Mouse (Mus musculus) bone marrow, adult 2 months (tissue): Measurements from ENCODE around the gene Rprd1b. TPM values are rescaled to one million over a fixed set of nuclear protein-coding genes. Genes with fewer than 3 reads are reported as not detected.

Experiments
- H3K27ac ChIP-seq: fragments of 200-500 bp; 2 replicates; pipeline ENCODE4 v1.5.1; 2012; ENCODE audit warnings: low read depth, mild to moderate bottlenecking, control low read depth, inconsistent platforms, low read length; ENCODE audit not compliant: control insufficient read depth, poor library complexity, insufficient read depth
- H3K4me1 ChIP-seq: fragments of 200-500 bp; 2 replicates; pipeline ENCODE4 v1.6.1; 2011; ENCODE audit warnings: low read length; ENCODE audit not compliant: control insufficient read depth, insufficient read depth
- H3K4me3 ChIP-seq: fragments of 200-500 bp; replicated peaks from 2 replicates; pipeline ENCODE3; 2011; ENCODE audit warnings: mild to moderate bottlenecking, low read depth, low read length, control low read depth; ENCODE audit not compliant: control insufficient read depth
- CTCF ChIP-seq: fragments of 200-500 bp; IDR thresholded peaks from 2 replicates; pipeline ENCODE4 v1.5.1; 2011; ENCODE audit warnings: low read length, control low read depth; ENCODE audit not compliant: control insufficient read depth, insufficient read depth
- POLR2A ChIP-seq: fragments of 200-500 bp; IDR thresholded peaks from 2 replicates; pipeline ENCODE4 v1.6.1; 2011; ENCODE audit warnings: low read depth, mild to moderate bottlenecking, control low read depth, low read length, borderline replicate concordance; ENCODE audit not compliant: control insufficient read depth
- WGBS: fragments of 180-500 bp; shearing (Covaris S2); methylation state at CpG from one replicate; pipeline ENCODE4 v1.1.7; 2018; 5-methylcytosine and 5-hydroxymethylcytosine counted together
- polyA plus RNA-seq: library from polyadenylated mRNA; stranded (reverse); fragments of >200 nt; gene quantifications from 2 replicates; pipeline ENCODE4 v1.2.4, GENCODE M21; 2011; ENCODE audit warnings: low replicate concordance; ENCODE audit not compliant: missing spikeins, insufficient read depth, insufficient read length

Gene Rprd1b
- polyA plus RNA-seq, 1 experiment: 8.6 TPM

DNA sequence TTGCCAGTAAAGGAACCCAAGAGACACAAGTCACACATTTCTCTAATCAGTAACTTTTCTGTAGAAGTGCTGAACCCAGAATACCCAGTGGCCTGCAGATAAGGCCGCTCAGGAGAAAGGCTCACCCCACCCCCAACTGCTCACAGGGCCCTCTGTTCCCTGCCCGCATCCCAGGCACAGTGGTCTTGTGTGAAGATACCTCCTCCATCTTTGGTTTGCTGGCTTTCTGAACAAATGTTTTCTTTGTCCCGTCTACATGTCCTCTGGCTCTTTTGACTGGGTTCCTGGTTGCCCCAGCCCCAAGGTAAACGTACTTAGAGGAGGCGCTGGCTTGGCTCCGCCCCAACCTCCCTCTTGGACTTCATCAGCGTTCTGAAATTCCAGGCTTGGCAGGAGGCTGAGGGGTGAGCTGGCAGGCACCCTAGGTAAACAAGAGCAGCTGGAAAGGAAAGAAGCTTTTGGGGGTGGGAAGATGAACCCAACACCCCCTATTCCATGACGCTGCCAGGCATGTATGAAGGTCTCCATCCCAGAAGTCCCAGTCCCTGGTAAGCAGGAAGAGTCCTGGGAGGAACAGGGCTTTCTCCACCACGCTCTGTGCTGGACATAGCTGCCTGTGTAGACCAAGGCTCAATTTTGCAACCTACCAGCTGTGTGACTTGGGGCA is 85.4 kb downstream of the Rprd1b start:
- TF ChIP-seq CTCF (no peak), POLR2A (no peak)
- Histone ChIP-seq H3K4me3 (no peak overlapping the region), H3K4me1 (no peaks in the 10 kb centered on the region; the same call in 1 of the 2 replicates), H3K27ac (no peak overlapping the region)
- WGBS: 60% methylated on average over 9 of the region's 9 CpGs

- Histone ChIP-seq H3K27ac (no peak overlapping the region), H3K4me1 (no peaks in the 10 kb centered on the region; the same call in 1 of the 2 replicates), H3K4me3 (no peak overlapping the region)
- no peak for TF ChIP-seq CTCF
- no peak for TF ChIP-seq POLR2A
- WGBS: 80% methylated on average over 5 of the region's 5 CpGs
These were observed 86.6 kb downstream of the Rprd1b start for GRCm38 (mm10) chr2:158114931-158115330.

- no peak for TF ChIP-seq POLR2A
- TF ChIP-seq CTCF: no peak
- Histone ChIP-seq H3K27ac (0 out of 2 replicates have a peak overlapping the region, but pooled peaks have one; percentile 11), H3K4me3 (no peak overlapping the region), H3K4me1 (no peaks in the 10 kb centered on the region; the same call in 1 of the 2 replicates)
- WGBS: 69% methylated on average over 3 of the region's 3 CpGs
These were observed 87.6 kb downstream of the Rprd1b start for GRCm38 (mm10) chr2:158115838-158116453.

DNA sequence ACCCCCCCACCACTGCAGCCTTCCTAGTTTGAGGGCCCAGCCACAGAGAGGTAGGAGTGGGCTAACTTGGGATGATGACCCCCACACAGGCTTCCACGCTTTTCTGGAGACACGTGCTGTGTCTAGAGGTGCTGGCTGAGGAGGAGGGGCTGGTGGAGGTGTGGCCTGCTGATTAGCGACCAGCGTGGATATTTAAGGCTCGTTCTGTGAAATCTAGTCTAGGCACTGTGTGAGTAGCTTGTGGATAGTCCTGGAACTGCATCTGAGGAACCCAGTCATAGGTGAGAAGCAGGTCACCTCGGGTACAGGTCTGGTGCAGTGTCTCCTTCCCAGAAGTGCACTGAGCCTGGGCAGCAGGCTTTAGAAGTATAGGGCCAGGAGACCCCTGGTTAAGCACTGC is 88.4 kb downstream of the Rprd1b start:
- 14% methylated on average over 6 of the region's 6 CpGs for WGBS
- H3K4me1 ChIP-seq: no peaks in the 10 kb centered on the region; the same call in 1 of the 2 replicates
- no peak for TF ChIP-seq POLR2A
- H3K27ac ChIP-seq: no peak overlapping the region
- no peak overlapping the region for H3K4me3 ChIP-seq

DNA sequence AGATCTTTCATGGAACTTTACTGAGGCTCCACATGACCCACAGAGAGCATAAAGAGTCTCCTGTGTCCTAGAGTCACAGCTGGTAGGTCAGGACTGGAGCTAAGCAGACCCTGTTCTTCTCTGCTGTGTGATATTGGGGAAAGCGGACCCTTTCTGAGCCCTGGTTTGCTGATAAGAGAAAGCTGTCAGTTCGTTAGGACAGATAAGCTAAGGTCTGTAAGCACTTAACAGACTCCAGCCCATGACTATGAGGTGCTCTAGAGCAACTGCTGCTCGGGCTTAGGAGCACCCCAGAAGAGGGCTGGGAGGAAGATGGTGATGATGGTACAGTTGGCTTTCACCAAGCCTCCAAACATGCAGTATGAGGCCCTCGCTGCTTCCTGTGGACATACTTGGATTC is 90.8 kb downstream of the Rprd1b start:
- no peak for TF ChIP-seq CTCF
- TF ChIP-seq POLR2A: no peak
- Histone ChIP-seq H3K4me1 (no peaks in the 10 kb centered on the region; the same call in 1 of the 2 replicates), H3K27ac (no peak overlapping the region), H3K4me3 (no peak overlapping the region)
- 72% methylated on average over 4 of the region's 4 CpGs for WGBS

- no peaks in the 10 kb centered on the region; the same call in 1 of the 2 replicates for H3K4me1 ChIP-seq
- 84% methylated on average over 8 of the region's 8 CpGs for WGBS
These were observed 91.9 kb downstream of the Rprd1b start for GRCm38 (mm10) chr2:158120211-158120610.

GRCm38 (mm10) chr2:158120868-158121267 is 92.6 kb downstream of the Rprd1b start:
- H3K4me3 ChIP-seq: no peak overlapping the region
- WGBS: 87% methylated on average over 3 of the region's 3 CpGs
- H3K27ac ChIP-seq: no peak overlapping the region
- no peak for TF ChIP-seq POLR2A
- TF ChIP-seq CTCF: no peak
- no peaks in the 10 kb centered on the region; the same call in 1 of the 2 replicates for H3K4me1 ChIP-seq

More at GRCm38 (mm10) chr2:158120211-158120610, 91.9 kb downstream of the Rprd1b start:
- no peak overlapping the region for H3K27ac ChIP-seq
- H3K4me3 ChIP-seq: no peak overlapping the region
- no peak for TF ChIP-seq CTCF
- TF ChIP-seq POLR2A: no peak

DNA sequence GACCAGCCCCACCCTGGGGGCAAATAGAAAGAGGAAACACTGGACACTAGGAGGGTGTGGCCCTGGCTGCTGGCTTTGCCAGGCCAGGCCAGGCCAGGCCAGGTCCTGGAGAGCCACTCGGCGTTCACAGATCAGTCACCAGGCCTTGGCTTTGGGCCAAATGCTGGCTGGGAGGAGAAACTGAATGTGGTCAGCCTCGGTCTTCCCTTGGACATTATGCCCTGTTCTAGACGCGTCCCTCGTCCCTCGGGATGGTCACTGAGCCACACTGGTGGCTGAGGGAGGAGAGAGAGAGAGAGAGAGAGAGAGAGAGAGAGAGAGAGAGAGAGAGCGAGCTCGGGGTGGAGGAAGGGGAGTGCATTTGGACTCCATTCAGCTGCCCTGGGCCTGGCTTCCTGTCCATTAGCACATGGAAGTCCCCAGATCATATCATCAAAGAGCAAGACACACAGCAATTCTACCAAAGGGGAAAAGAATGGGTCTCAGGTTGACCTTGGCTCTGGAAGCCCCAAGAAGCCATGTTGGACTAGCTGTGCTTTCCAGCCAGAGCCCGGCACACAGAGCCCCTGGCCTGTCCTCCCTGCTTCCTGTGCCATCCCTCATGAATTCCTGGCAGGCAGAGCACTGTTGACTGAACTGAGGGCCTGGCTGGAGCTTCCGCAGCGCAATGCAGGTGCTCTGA is 93.5 kb downstream of the Rprd1b start:
- 65% methylated on average over 12 of the region's 12 CpGs for WGBS
- Histone ChIP-seq H3K4me1 (no peaks in the 10 kb centered on the region; the same call in 1 of the 2 replicates), H3K4me3 (no peak overlapping the region), H3K27ac (no peak overlapping the region; the same call in 1 of the 2 replicates)
- TF ChIP-seq POLR2A (no peak), CTCF (no peak)

- H3K4me3 ChIP-seq: no peak overlapping the region
- TF ChIP-seq CTCF (no peak), POLR2A (no peak)
- H3K4me1 ChIP-seq: no peaks in the 10 kb centered on the region; the same call in 1 of the 2 replicates
- no peak overlapping the region for H3K27ac ChIP-seq
- WGBS: 89% methylated on average over 6 of the region's 6 CpGs
These were observed 94.5 kb downstream of the Rprd1b start for GRCm38 (mm10) chr2:158122814-158123213.
